Mouse (Mus musculus): ENCODE results near the gene Veph1.

GRCm38 (mm10) chr3:66240476-66240875 lies 56.2 kb downstream of the Veph1 start:
- TF ChIP-seq CTCF (IDR thresholded peaks at IDR 0.05; ENCODE audit: extremely low read depth, insufficient read depth, insufficient read length, insufficient replicate concordance) (no peak), POLR2A (IDR thresholded peaks at IDR 0.05; ENCODE audit: low read depth, low read length) (no peak)

All from spleen, adult 2 months (tissue).